Mouse (Mus musculus): ENCODE results near the gene Atg9b. TPM values are rescaled to one million over a fixed set of nuclear protein-coding genes. Genes with fewer than 3 reads are reported as not detected.

Atg9b gene
- 1 to 10 TPM; 2.8 to 3.4 TPM for total RNA-seq (2021)
- long read RNA-seq, experiment 1, partial matches to known transcripts: 0 of 1 reads
- long read RNA-seq, experiment 1, other reads (novel, unspliced or antisense): 1 of 1 reads
- long read RNA-seq, experiment 2, partial matches to known transcripts: 1 of 5 reads
- long read RNA-seq, experiment 2, other reads (novel, unspliced or antisense): 4 of 5 reads

- no peak for DNase-seq (ENCODE audit: low spot score in 2 of 2)
Measured at GRCm38 (mm10) chr5:24391864-24392263, at the start of gene Atg9b. TSS of gene Atg9b (minus strand) at chr5:24392143.

GRCm38 (mm10) chr5:24441187-24441586 lies 49.2 kb upstream of the Atg9b start:
- DNase-seq (ENCODE audit: low spot score in 2 of 2): no peak

GRCm38 (mm10) chr5:24433993-24434392 lies 42.0 kb upstream of the Atg9b start:
- DNase-seq (ENCODE audit: low spot score in 2 of 2): no peak

GRCm38 (mm10) chr5:24428596-24428995 lies 36.7 kb upstream of the Atg9b start:
- DNase-seq (ENCODE audit: low spot score in 2 of 2): no peak

GRCm38 (mm10) chr5:24427981-24428402 lies 36.0 kb upstream of the Atg9b start:
- no peak for DNase-seq (ENCODE audit: low spot score in 2 of 2)

GRCm38 (mm10) chr5:24427285-24427633 lies 35.3 kb upstream of the Atg9b start:
- DNase-seq (ENCODE audit: low spot score in 2 of 2): no peak

- no peak for DNase-seq (ENCODE audit: low spot score in 2 of 2)
Measured at GRCm38 (mm10) chr5:24426556-24427284, 34.8 kb upstream of the Atg9b start.

GRCm38 (mm10) chr5:24426037-24426432 lies 34.1 kb upstream of the Atg9b start:
- DNase-seq (ENCODE audit: low spot score in 2 of 2): no peak

- DNase-seq (ENCODE audit: low spot score in 2 of 2): no peak
Measured at GRCm38 (mm10) chr5:24425421-24426036, 33.6 kb upstream of the Atg9b start.

GRCm38 (mm10) chr5:24424861-24425411 lies 33.0 kb upstream of the Atg9b start:
- DNase-seq (ENCODE audit: low spot score in 2 of 2): peak; percentile 66 to 74

GRCm38 (mm10) chr5:24424004-24424781 lies 32.2 kb upstream of the Atg9b start:
- DNase-seq (ENCODE audit: low spot score in 2 of 2): peak in 1 of 2 experiments; percentile 30

GRCm38 (mm10) chr5:24423129-24424003 lies 31.4 kb upstream of the Atg9b start, which contains the start of the genes Cdk5 and Slc4a2:
TSS of gene Cdk5 (minus strand) at chr5:24423530.
TSS of gene Slc4a2 (plus strand) at chr5:24423837.
- peak; percentile 98 to 100 for DNase-seq (ENCODE audit: low spot score in 2 of 2)

GRCm38 (mm10) chr5:24420381-24420780 lies 28.4 kb upstream of the Atg9b start:
- no peak for DNase-seq (ENCODE audit: low spot score in 2 of 2)

GRCm38 (mm10) chr5:24417587-24417986 lies 25.6 kb upstream of the Atg9b start:
- DNase-seq (ENCODE audit: low spot score in 2 of 2): no peak

- peak; percentile 69 to 77 for DNase-seq (ENCODE audit: low spot score in 2 of 2)
Measured at GRCm38 (mm10) chr5:24416222-24416736, 24.3 kb upstream of the Atg9b start.

GRCm38 (mm10) chr5:24413938-24414337 lies 22.0 kb upstream of the Atg9b start:
- no peak for DNase-seq (ENCODE audit: low spot score in 2 of 2)

GRCm38 (mm10) chr5:24413042-24413693 lies 21.2 kb upstream of the Atg9b start, which contains the start of gene Asic3:
TSS of gene Asic3 (plus strand) at chr5:24413392.
- no peak for DNase-seq (ENCODE audit: low spot score in 2 of 2)

- DNase-seq (ENCODE audit: low spot score in 2 of 2): no peak
Measured at GRCm38 (mm10) chr5:24412063-24412462, 20.1 kb upstream of the Atg9b start.

GRCm38 (mm10) chr5:24409466-24409865 lies 17.5 kb upstream of the Atg9b start:
- DNase-seq (ENCODE audit: low spot score in 2 of 2): no peak

Data from layer of hippocampus, postnatal 14 days (tissue).